Mouse (Mus musculus) myocyte (in vitro differentiated cells): ENCODE measurements at regions not wholly inside any gene's neighbourhood (a gene's known extent, or its start where the extent isn't known, plus 50 kb on each side); places are given as distances from the start of the nearest gene placed in this dataset.

Experiments
- H3K27me3 ChIP-seq: one replicate; pipeline ENCODE4 v1.6.1; 2011; ENCODE audit not compliant: control insufficient read depth, insufficient read depth, insufficient read length
- H3K36me3 ChIP-seq: one replicate; pipeline ENCODE4 v1.6.1; 2011; ENCODE audit not compliant: control insufficient read depth, insufficient read depth
- H3K4me2 ChIP-seq: one replicate; pipeline ENCODE4 v1.6.1; 2011; ENCODE audit warnings: low read depth, control low read depth
- H3K4me3 ChIP-seq: one replicate; pipeline ENCODE4 v1.5.1; 2011; ENCODE audit warnings: mild to moderate bottlenecking, control low read depth, moderate library complexity
- H3K79me2 ChIP-seq: one replicate; pipeline ENCODE4 v1.6.1; 2011; ENCODE audit not compliant: control insufficient read depth, insufficient read depth
- H3ac ChIP-seq: one replicate; pipeline ENCODE4 v1.6.1; 2011; ENCODE audit not compliant: control insufficient read depth, insufficient read length
- CEBPB ChIP-seq: IDR thresholded peaks from 2 replicates; pipeline ENCODE4 v1.6.1; 2011; ENCODE audit warnings: mild to moderate bottlenecking, moderate library complexity; ENCODE audit not compliant: poor library complexity, insufficient read depth, severe bottlenecking
- E2F4 ChIP-seq: IDR thresholded peaks from one replicate; pipeline ENCODE4 v1.6.1; 2011; ENCODE audit warnings: mild to moderate bottlenecking, control low read depth, moderate library complexity; ENCODE audit not compliant: insufficient read depth
- MAX ChIP-seq: IDR thresholded peaks from one replicate; pipeline ENCODE4 v1.6.1; 2011; ENCODE audit warnings: low read depth, mild to moderate bottlenecking, control low read depth
- MYOD1 ChIP-seq, 3 experiments: IDR thresholded peaks; one replicate each; pipeline ENCODE4 v1.6.1; 2011; ENCODE audit warnings: control low read depth in 2 of 3, low read depth in 2 of 3, mild to moderate bottlenecking in 2 of 3, moderate library complexity in 1 of 3; ENCODE audit not compliant: insufficient read length in 2 of 3, control insufficient read depth in 1 of 3
- MYOG ChIP-seq, 3 experiments: IDR thresholded peaks; one replicate each; pipeline ENCODE4 v1.6.1; 2011; ENCODE audit warnings: control low read depth in 2 of 3, low read depth in 2 of 3, mild to moderate bottlenecking in 2 of 3; ENCODE audit not compliant: insufficient read length in 2 of 3, control insufficient read depth in 1 of 3, insufficient read depth in 1 of 3
- POLR2A ChIP-seq: IDR thresholded peaks from one replicate; pipeline ENCODE4 v1.6.1; 2011; ENCODE audit warnings: low read depth, mild to moderate bottlenecking, control low read depth, moderate library complexity; ENCODE audit not compliant: insufficient read length
- POLR2AphosphoS2 ChIP-seq: IDR thresholded peaks from one replicate; pipeline ENCODE4 v1.6.1; 2011; ENCODE audit warnings: low read depth, control low read depth; ENCODE audit not compliant: insufficient read length
- REST ChIP-seq: IDR thresholded peaks from one replicate; pipeline ENCODE4 v1.6.1; 2011; ENCODE audit warnings: mild to moderate bottlenecking, control low read depth, moderate library complexity; ENCODE audit not compliant: insufficient read depth, insufficient read length
- SRF ChIP-seq: IDR thresholded peaks from one replicate; pipeline ENCODE4 v1.6.1; 2011; ENCODE audit warnings: low read depth; ENCODE audit not compliant: control insufficient read depth, insufficient read length
- TCF12 ChIP-seq: IDR thresholded peaks from one replicate; pipeline ENCODE4 v1.6.1; 2011; ENCODE audit warnings: mild to moderate bottlenecking, control low read depth; ENCODE audit not compliant: poor library complexity, insufficient read depth, severe bottlenecking
- TCF3 ChIP-seq: IDR thresholded peaks from one replicate; pipeline ENCODE4 v1.6.1; 2011; ENCODE audit warnings: low read depth, control low read depth; ENCODE audit not compliant: insufficient read length
- USF1 ChIP-seq: IDR thresholded peaks from one replicate; pipeline ENCODE4 v1.6.1; 2011; ENCODE audit warnings: low read depth, mild to moderate bottlenecking, control low read depth, moderate library complexity

- Histone ChIP-seq H3K79me2 (no peaks in the 10 kb centered on the region), H3K4me3 (no peak overlapping the region), H3ac (no peak overlapping the region), H3K27me3 (no peaks in the 10 kb centered on the region), H3K4me2 (no peak overlapping the region), H3K36me3 (no peaks in the 10 kb centered on the region)
- no peak for TF ChIP-seq CEBPB
Measured at GRCm38 (mm10) chrX:162359767-162360545, 200.4 kb upstream of the Nhs start.

DNA sequence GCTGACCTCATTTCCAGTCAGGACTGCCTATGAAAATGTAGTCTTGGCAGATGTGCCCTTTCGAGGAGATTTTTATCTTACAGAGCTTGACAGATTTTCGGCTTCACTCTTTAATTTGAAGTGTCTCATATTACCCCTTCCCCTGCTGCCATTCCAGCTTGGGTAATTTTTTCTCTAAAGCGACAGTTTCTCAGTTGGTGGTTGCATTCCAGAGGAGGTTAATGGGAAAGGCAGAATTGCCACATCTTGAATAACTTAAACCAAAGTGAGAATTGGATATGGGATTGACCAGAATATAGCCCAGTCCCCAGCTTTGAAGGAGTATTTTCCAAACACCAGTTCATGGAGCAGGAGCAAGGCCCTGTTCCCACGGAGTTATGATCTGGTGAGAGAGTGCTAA, 188.8 kb upstream of the Nhs start:
- no peak overlapping the region for H3K4me2 ChIP-seq
- no peaks in the 10 kb centered on the region for H3K36me3 ChIP-seq
- TF ChIP-seq POLR2A: no peak
- TF ChIP-seq E2F4: no peak
- TF ChIP-seq CEBPB: no peak
- H3K4me3 ChIP-seq: no peak overlapping the region
- H3K79me2 ChIP-seq: no peaks in the 10 kb centered on the region
- H3ac ChIP-seq: no peak overlapping the region
- no peaks in the 10 kb centered on the region for H3K27me3 ChIP-seq

DNA sequence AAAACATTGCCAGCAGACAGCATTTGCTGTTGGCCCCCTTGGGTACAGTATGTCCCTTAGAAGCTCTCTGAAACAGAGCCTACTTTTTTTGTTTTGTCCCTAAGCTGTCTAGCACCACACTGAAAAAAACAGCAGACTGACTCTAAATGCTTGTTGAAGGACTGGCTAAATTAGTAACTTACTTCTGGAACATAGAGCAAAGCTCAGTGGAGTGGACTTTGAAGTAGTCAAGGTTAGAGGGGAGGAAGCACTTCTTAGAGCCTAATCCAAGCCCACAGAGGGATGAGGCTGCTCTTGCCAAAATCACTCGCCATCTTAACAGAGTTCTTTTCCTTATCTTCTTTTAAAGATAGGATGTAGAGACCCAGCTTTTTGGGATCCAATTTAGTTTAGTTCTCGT, 188.4 kb upstream of the Nhs start:
- H3K36me3 ChIP-seq: no peaks in the 10 kb centered on the region
- H3K79me2 ChIP-seq: no peaks in the 10 kb centered on the region
- H3ac ChIP-seq: no peak overlapping the region
- H3K27me3 ChIP-seq: no peaks in the 10 kb centered on the region
- no peak overlapping the region for H3K4me2 ChIP-seq
- TF ChIP-seq MYOG (IDR thresholded peaks at IDR 0.05; ENCODE audit: control insufficient read depth in 1 of 3, insufficient read depth in 1 of 3, insufficient read length in 2 of 3, low read depth in 2 of 3) (no peak), TCF12 (no peak), SRF (no peak), MYOD1 (IDR thresholded peaks at IDR 0.05; ENCODE audit: control insufficient read depth in 1 of 3, insufficient read length in 2 of 3, low read depth in 2 of 3) (no peak), MAX (no peak), CEBPB (no peak), POLR2AphosphoS2 (no peak), REST (no peak), TCF3 (no peak), POLR2A (no peak)
- no peak overlapping the region for H3K4me3 ChIP-seq

- H3K4me2 ChIP-seq: no peak overlapping the region
- H3K27me3 ChIP-seq: no peaks in the 10 kb centered on the region
- H3K36me3 ChIP-seq: no peaks in the 10 kb centered on the region
- no peak overlapping the region for H3ac ChIP-seq
- H3K4me3 ChIP-seq: no peak overlapping the region
- TF ChIP-seq MYOD1 (IDR thresholded peaks at IDR 0.05; ENCODE audit: control insufficient read depth in 1 of 3, insufficient read length in 2 of 3, low read depth in 2 of 3): no peak
- TF ChIP-seq POLR2AphosphoS2: no peak
- TF ChIP-seq E2F4: no peak
- no peak for TF ChIP-seq REST
- TF ChIP-seq TCF3: no peak
- TF ChIP-seq USF1: no peak
- TF ChIP-seq CEBPB: no peak
- no peak for TF ChIP-seq SRF
- TF ChIP-seq POLR2A: no peak
- TF ChIP-seq TCF12: no peak
- no peak for TF ChIP-seq MYOG (IDR thresholded peaks at IDR 0.05; ENCODE audit: control insufficient read depth in 1 of 3, insufficient read depth in 1 of 3, insufficient read length in 2 of 3, low read depth in 2 of 3)
- no peak for TF ChIP-seq MAX
- H3K79me2 ChIP-seq: no peaks in the 10 kb centered on the region
Measured at GRCm38 (mm10) chrX:162345497-162346143, 186.1 kb upstream of the Nhs start.

GRCm38 (mm10) chrX:162332121-162332520, 172.6 kb upstream of the Nhs start:
- Histone ChIP-seq H3K36me3 (no peaks in the 10 kb centered on the region), H3K27me3 (no peaks in the 10 kb centered on the region), H3K79me2 (no peaks in the 10 kb centered on the region), H3K4me3 (no peak overlapping the region), H3ac (no peak overlapping the region), H3K4me2 (no peak overlapping the region)
- TF ChIP-seq TCF12 (no peak), CEBPB (no peak), E2F4 (no peak), USF1 (no peak), MYOG (IDR thresholded peaks at IDR 0.05; ENCODE audit: control insufficient read depth in 1 of 3, insufficient read depth in 1 of 3, insufficient read length in 2 of 3, low read depth in 2 of 3) (no peak), POLR2AphosphoS2 (no peak), POLR2A (no peak), MYOD1 (IDR thresholded peaks at IDR 0.05; ENCODE audit: control insufficient read depth in 1 of 3, insufficient read length in 2 of 3, low read depth in 2 of 3) (no peak), REST (no peak), MAX (no peak), SRF (no peak), TCF3 (no peak)
